Mouse (Mus musculus) forebrain, embryonic 14.5 days (tissue): ENCODE data around the gene Cdk14. TPM values are rescaled to one million over a fixed set of nuclear protein-coding genes. Genes with fewer than 3 reads are reported as not detected.

Source experiments
- ATAC-seq: fragments of 200-750 bp; cut with Nextera tagmentation; 2 replicates; pipeline ENCODE4 v1.8.0; 2017; ENCODE audit warnings: mild to moderate bottlenecking, moderate library complexity
- DNase-seq: peaks from one replicate; pipeline ENCODE4 v3.0.0-alpha.2; 2015; ENCODE audit warnings: low spot score
- H3K27ac ChIP-seq: fragments of 300-500 bp; sonication (generic); 2 replicates; pipeline ENCODE4 v1.5.1; 2014; ENCODE audit warnings: low read depth, mild to moderate bottlenecking, control low read depth, low read length, moderate library complexity
- H3K27me3 ChIP-seq: fragments of 300-500 bp; sonication (generic); replicated peaks from 2 replicates; pipeline ENCODE4 v1.6.1; 2014; ENCODE audit warnings: low read length, control low read depth, mixed read lengths; ENCODE audit not compliant: control insufficient read depth, insufficient read depth
- H3K36me3 ChIP-seq: fragments of 300-500 bp; sonication (generic); 2 replicates; pipeline ENCODE4 v1.6.1; 2014; ENCODE audit warnings: low read length, control low read depth; ENCODE audit not compliant: control insufficient read depth, insufficient read depth
- H3K4me1 ChIP-seq: fragments of 300-500 bp; sonication (generic); 2 replicates; pipeline ENCODE4 v1.6.1; 2014; ENCODE audit warnings: antibody characterized with exemption, low read length, control low read depth; ENCODE audit not compliant: control insufficient read depth, insufficient read depth
- H3K4me2 ChIP-seq: fragments of 300-500 bp; sonication (generic); 2 replicates; pipeline ENCODE4 v1.6.1; 2014; ENCODE audit warnings: mild to moderate bottlenecking, control low read depth, low read length
- H3K4me3 ChIP-seq: fragments of 300-500 bp; sonication (generic); 2 replicates; pipeline ENCODE4 v1.5.1; 2014; ENCODE audit warnings: low read depth, low read length, control low read depth
- H3K9ac ChIP-seq: fragments of 300-500 bp; sonication (generic); 2 replicates; pipeline ENCODE4 v1.6.1; 2014; ENCODE audit warnings: mild to moderate bottlenecking, low read length, control low read depth, moderate library complexity
- H3K9me3 ChIP-seq: fragments of 300-500 bp; sonication (generic); replicated peaks from 2 replicates; pipeline ENCODE4 v1.6.1; 2016; ENCODE audit warnings: low read length, control low read depth, mixed read lengths; ENCODE audit not compliant: control insufficient read depth
- WGBS: fragments of 180-500 bp; shearing (Covaris S2); extraction: QIAGEN DNeasy Blood & Tissue Kit; methylation state at CpG from one replicate; pipeline ENCODE4 v1.1.7; 2014; 5-methylcytosine and 5-hydroxymethylcytosine counted together
- polyA plus RNA-seq: library from polyadenylated mRNA; unstranded; fragments of >200 nt; fragmentation: Nextera tagmentation; extraction: Ambion mirVana; gene quantifications from 2 replicates; pipeline ENCODE4 v1.2.1, GENCODE M21; 2014

Cdk14 gene
- polyA plus RNA-seq, 1 experiment from 2014 or later = 26.6 TPM

DNA sequence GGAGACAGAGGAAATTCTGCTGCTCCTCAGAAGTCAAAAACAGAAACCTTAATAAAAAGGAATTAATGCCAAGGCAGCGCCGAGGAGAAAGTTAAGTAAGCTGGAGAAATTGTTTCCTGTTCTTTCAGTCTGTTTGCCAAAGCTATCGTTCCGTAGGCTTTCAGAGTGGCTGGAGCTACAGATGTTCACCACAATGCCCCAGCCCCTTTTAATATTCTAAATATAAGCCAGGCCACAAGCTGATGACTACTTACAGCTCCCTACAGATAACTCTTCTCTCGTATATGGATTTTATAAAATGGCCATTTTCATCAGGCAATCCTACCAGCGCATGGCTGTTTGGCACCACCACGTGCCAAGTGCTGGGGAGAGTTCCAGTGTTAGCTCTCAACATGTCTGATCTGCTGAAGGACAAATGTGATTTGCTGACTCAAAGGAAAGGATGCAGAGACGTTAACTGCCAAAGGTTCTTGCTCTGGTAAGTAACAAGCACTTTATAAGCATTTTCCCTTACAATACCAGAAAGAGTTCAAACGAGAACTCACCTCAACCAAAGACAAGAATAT, 106.8 kb downstream of the Cdk14 start:
- no peak overlapping the region for H3K4me2 ChIP-seq
- WGBS = 77% methylated on average over 9 of the region's 9 CpGs
- H3K4me1 ChIP-seq = peaks cover 2% of the 10 kb centered on the region; the same call in 1 of the 2 replicates
- no peak overlapping the region for H3K4me3 ChIP-seq
- DNase-seq = no peak
- no peaks in the 10 kb centered on the region for H3K9me3 ChIP-seq
- no peak overlapping the region for H3K27ac ChIP-seq
- H3K9ac ChIP-seq = no peak overlapping the region
- no peaks in the 10 kb centered on the region for H3K27me3 ChIP-seq
- no peak for ATAC-seq
- H3K36me3 ChIP-seq = no peaks in the 10 kb centered on the region

DNA sequence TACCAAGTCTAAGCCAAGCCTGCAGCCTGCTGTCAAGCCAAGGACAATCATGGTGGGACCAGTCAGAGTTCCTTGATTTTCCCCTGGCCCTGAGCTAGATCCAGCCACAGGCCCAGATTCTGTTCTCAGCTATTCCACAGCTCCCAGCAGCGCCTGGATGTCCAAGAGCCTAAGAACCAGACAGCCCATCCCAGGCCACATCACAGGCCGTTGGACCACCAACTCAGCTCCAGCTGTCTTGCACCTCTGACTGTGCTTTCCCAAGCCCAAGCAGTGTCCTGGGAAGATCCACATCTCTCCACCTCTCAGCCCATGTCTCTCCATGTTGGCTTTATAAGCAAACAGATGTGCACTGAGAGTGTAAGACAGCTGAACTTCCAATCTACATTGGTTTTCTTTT, 114.8 kb downstream of the Cdk14 start:
- Histone ChIP-seq H3K4me2 (no peak overlapping the region), H3K27ac (no peak overlapping the region), H3K4me1 (no peaks in the 10 kb centered on the region), H3K36me3 (no peaks in the 10 kb centered on the region), H3K9ac (no peak overlapping the region), H3K27me3 (no peaks in the 10 kb centered on the region), H3K4me3 (no peak overlapping the region), H3K9me3 (no peaks in the 10 kb centered on the region)
- ATAC-seq = no peak
- DNase-seq = no peak
- WGBS = 94% methylated on average over 2 of the region's 2 CpGs

DNA sequence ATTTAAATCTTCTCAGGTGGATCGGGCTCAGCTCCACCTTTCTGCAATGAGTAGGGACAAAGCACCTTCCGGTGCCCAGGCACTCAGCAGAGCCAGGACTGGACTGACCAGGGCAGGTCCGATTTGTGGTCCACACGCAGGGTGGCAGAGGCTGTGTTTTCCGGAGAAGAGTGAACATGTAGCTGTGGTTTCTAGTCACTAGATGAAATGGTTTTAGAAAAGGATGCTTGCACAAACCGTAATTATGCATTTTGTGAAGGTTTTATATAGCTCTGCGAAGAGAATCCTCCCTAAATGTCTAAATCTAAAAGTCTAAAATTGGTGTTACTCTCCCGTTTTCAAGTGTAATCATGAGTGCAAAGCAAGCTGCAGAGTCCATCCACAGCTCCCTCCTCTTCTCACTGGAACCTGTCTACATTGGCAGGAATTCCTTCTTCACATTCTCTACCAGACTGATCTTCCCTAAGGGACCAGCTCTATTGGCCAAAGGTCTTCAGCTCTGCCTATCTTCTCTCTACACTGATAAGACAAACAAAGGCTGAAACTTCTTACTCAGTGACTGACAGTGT, 116.9 kb downstream of the Cdk14 start:
- no peak for ATAC-seq
- H3K9me3 ChIP-seq = no peaks in the 10 kb centered on the region
- H3K27ac ChIP-seq = no peak overlapping the region
- no peaks in the 10 kb centered on the region for H3K4me1 ChIP-seq
- no peak overlapping the region for H3K4me3 ChIP-seq
- H3K27me3 ChIP-seq = no peaks in the 10 kb centered on the region
- H3K9ac ChIP-seq = no peak overlapping the region
- no peak overlapping the region for H3K4me2 ChIP-seq
- no peaks in the 10 kb centered on the region for H3K36me3 ChIP-seq
- 94% methylated on average over 8 of the region's 8 CpGs for WGBS
- DNase-seq = no peak

DNA sequence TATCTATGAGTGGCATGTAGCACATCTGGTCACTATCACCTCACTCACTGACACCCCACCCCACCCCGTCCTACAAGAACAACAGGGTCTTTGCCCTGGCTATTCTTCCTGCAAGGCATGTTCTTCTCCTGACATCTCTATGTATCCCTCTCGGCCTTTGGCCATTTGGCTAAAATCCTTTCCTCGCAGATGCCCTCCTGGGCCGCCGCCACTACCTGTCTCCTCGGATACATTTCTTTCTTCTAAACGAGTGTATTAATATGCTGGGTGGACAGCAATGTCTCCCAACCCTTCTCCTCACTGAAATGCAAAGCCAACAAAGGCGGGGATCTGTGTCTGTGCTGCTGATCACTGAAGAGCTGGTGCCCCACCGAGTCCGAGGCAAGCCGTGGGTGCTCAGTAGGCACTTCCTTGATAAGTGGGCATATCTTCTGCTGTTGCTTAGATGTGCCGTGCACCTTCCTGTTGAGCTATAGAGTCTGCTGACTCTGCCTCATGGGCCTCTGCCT, 118.5 kb downstream of the Cdk14 start:
- DNase-seq (no peak), ATAC-seq (no peak)
- no peaks in the 10 kb centered on the region for H3K36me3 ChIP-seq
- no peak overlapping the region for H3K27ac ChIP-seq
- H3K9ac ChIP-seq = no peak overlapping the region
- WGBS = 89% methylated on average over 12 of the region's 12 CpGs
- no peak overlapping the region for H3K4me3 ChIP-seq
- no peak overlapping the region for H3K4me2 ChIP-seq
- no peaks in the 10 kb centered on the region for H3K9me3 ChIP-seq
- no peaks in the 10 kb centered on the region for H3K27me3 ChIP-seq
- H3K4me1 ChIP-seq = no peaks in the 10 kb centered on the region

DNA sequence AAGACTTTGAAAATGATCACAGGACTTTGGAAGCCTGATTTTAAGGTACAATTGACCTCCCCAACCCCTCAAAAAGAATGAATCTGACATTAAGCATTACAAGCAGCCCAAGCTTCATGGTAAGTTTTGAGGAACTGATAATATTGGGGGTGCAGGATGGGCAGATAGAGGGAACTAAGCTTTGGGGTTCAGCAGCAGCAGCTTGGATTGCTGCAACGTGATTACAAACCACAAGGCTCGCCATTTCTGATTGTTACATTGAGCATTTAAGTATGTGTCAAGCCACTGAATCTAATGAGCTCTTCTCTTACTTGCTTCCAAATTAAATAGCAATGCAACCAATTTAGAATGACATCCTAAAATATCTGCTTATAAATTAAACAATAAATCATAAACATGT, 119.1 kb downstream of the Cdk14 start:
- Histone ChIP-seq H3K4me3 (no peak overlapping the region), H3K9me3 (no peaks in the 10 kb centered on the region), H3K27ac (no peak overlapping the region), H3K9ac (no peak overlapping the region), H3K4me1 (no peaks in the 10 kb centered on the region), H3K4me2 (no peak overlapping the region), H3K27me3 (no peaks in the 10 kb centered on the region), H3K36me3 (no peaks in the 10 kb centered on the region)
- ATAC-seq (no peak), DNase-seq (no peak)
- 71% methylated on average over 2 of the region's 2 CpGs for WGBS

DNA sequence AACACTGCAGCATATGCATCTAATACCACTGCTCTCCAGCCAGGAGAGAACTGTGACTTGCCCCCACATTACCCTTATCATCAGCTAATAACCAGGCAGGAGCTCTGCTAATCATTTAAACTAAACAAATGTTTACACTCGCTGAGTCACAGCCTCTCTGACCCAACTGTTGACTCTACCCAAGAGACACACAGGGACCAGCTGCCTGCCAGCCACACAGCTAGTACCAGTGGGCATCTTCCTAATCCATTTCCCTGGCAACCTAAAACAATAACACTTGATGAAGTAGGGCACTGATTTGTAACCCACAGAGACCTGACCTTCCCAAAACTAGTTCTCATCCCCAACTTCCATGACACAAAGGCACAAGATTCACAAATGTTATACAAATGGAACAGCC, 119.8 kb downstream of the Cdk14 start:
- Histone ChIP-seq H3K9ac (no peak overlapping the region), H3K27me3 (no peaks in the 10 kb centered on the region), H3K4me2 (no peak overlapping the region), H3K9me3 (no peaks in the 10 kb centered on the region), H3K4me3 (no peak overlapping the region), H3K36me3 (no peaks in the 10 kb centered on the region), H3K27ac (no peak overlapping the region), H3K4me1 (no peaks in the 10 kb centered on the region)
- 81% methylated on average over 1 of the region's 1 CpGs for WGBS
- ATAC-seq (no peak), DNase-seq (no peak)

DNA sequence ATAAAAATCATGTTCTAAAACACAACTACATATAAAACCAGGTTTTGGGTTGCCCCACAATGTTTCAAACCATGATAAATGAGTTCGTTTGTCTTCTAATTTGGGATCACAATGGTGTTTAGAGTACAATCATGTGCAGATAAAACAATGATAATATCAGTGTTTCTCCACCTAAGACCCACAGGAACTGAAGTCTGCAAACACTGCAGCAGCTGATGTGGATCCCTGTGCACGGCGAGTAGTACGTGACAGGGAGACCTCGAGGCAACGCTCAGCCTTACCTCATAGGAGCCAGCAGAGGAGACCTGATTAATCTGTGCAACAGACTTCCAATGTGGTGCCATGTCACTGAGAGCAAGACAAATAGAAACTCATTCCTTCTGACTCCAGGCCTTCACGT, 122.9 kb downstream of the Cdk14 start:
- no peak overlapping the region for H3K4me2 ChIP-seq
- H3K27me3 ChIP-seq = no peaks in the 10 kb centered on the region
- H3K27ac ChIP-seq = no peak overlapping the region
- no peaks in the 10 kb centered on the region for H3K36me3 ChIP-seq
- DNase-seq = no peak
- no peaks in the 10 kb centered on the region for H3K4me1 ChIP-seq
- no peak overlapping the region for H3K4me3 ChIP-seq
- no peaks in the 10 kb centered on the region for H3K9me3 ChIP-seq
- no peak overlapping the region for H3K9ac ChIP-seq
- ATAC-seq = no peak
- 93% methylated on average over 7 of the region's 7 CpGs for WGBS

DNA sequence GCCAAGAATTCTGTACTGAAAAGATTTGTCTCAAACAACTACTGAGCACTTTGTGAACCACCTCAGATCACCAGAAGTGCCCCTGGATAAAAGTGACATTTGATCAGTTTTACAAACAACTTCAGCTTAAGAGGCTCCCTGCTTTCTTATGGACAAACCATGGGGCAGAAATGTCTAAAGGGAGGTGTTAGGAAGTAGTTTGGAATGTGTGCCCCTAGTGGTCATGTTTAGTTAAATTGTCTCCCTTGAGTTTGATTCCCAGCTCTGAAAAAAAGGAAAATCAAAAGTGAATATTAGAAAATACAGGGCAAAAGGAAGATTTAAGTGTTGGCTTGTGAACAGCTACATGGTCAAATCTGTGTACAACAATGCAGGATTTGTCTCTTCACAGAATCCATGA, 123.3 kb downstream of the Cdk14 start:
- H3K4me3 ChIP-seq = no peak overlapping the region
- H3K9me3 ChIP-seq = no peaks in the 10 kb centered on the region
- no peak for DNase-seq
- H3K27me3 ChIP-seq = no peaks in the 10 kb centered on the region
- ATAC-seq = no peak
- no peak overlapping the region for H3K4me2 ChIP-seq
- H3K36me3 ChIP-seq = no peaks in the 10 kb centered on the region
- H3K4me1 ChIP-seq = no peaks in the 10 kb centered on the region
- no peak overlapping the region for H3K9ac ChIP-seq
- H3K27ac ChIP-seq = no peak overlapping the region

DNA sequence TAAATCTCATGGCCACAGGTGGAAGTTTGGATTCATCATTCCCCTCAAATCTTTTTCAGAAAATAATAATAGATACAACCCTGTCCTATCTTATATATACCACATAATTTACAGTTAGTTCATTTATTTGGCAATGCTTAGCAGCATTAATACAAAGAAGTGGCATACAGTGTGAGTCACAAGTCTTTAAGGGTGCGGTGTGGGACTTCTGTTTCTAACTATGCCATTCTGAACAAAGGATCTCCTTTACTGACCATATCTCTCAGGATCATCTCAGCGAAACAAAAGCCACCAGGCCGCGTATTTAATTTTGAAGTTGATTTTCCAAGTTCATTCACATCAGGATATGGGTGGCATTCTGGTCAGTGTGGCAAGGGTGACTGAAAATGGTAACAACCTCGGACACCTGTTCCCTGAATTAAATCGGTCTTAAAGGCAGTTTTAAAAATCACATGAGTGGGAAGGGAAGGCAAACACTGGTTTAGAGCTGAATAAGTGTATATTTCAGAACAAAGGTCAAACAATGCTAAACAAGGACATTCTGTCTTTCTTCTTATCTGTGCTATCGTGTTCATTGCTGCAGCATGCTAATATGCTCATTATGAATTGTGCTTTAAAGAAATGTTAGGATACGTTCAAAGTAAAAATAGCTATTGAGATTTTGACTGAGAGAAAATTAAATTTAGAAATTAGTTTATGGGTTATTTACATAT, 127.1 kb downstream of the Cdk14 start:
- ATAC-seq (no peak), DNase-seq (no peak)
- no peaks in the 10 kb centered on the region for H3K36me3 ChIP-seq
- no peak overlapping the region for H3K4me2 ChIP-seq
- H3K27me3 ChIP-seq = no peaks in the 10 kb centered on the region
- no peaks in the 10 kb centered on the region for H3K9me3 ChIP-seq
- H3K27ac ChIP-seq = no peak overlapping the region
- H3K4me3 ChIP-seq = no peak overlapping the region
- 90% methylated on average over 8 of the region's 8 CpGs for WGBS
- H3K4me1 ChIP-seq = no peaks in the 10 kb centered on the region
- no peak overlapping the region for H3K9ac ChIP-seq
